Mouse (Mus musculus) regulatory T cell (primary cell): ENCODE results near the gene Gdap1l1.

ENCODE experiments used
- in situ Hi-C: fragments of 300-600 bp; cut with MboI, MseI; formaldehyde crosslinking; loops from one replicate; pipeline ENCODE4 v1.15.1; 2025; ENCODE audit warnings: high pct_unique_total_duplicates

Gene Gdap1l1

DNA sequence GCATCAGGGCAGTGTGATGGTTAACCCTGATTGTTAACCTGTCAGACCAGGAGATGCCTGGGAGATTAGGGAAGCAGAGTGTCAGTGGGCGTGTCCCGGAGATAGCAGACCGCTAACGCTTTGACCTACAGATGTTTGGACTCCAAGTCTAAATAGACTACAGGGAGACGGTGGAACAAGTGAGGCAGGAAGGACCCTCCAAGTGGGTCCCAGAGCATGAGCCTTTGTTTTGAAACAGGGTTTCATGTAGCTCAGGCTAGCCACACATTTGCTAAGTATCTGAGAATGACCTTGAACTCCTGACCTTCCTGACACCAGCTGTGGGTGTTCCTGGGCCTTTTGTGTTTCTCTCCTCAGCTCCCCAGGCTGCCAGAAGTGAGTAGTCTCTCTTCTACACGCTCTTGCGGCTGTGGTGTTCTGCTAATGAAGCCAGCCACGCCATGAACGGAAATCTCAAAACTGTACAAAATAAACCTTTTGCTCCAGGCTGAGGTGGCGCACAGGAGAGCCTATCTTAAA is 25.0 kb downstream of the Gdap1l1 start:
- in situ Hi-C loops = no loop called here

DNA sequence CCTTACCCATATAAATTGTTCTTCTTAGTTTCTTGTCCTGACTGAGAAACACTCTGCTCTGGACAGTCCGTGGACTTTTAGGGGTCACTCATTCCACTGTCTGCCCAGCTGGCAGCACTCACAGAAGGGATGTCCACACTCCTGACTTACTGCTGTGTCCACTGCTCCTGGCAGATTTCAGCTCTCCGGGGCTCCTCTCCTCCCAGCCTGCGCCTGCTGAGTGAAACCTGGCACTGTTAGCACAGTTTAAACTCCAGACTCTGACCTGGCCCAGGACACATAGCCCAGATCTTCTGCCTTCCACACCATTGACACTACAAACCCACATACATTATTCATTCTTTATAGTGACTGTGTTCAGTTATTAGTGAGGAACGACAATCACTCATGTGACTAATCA is 25.7 kb downstream of the Gdap1l1 start:
- in situ Hi-C loops = no loop called here

DNA sequence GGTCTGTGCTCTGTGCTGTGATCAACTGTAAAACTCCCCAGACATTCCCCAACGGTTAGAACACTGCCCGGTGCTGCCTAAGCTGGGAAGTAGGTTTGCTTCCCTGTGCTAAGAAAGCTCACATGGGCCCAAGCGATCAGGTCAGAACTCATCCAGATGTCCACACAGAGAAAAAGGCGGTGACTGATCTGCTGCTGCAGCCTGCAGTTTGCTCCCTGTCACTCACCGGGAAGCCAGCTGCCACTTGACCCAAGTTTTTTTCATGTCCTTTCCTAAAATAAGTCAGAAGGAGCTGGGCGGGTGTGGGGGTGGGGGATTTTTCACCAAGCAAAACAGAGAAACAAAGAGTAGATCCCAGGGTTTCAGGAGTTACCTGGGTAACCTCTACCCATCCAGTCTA is 26.3 kb downstream of the Gdap1l1 start:
- in situ Hi-C loops = no loop called here

DNA sequence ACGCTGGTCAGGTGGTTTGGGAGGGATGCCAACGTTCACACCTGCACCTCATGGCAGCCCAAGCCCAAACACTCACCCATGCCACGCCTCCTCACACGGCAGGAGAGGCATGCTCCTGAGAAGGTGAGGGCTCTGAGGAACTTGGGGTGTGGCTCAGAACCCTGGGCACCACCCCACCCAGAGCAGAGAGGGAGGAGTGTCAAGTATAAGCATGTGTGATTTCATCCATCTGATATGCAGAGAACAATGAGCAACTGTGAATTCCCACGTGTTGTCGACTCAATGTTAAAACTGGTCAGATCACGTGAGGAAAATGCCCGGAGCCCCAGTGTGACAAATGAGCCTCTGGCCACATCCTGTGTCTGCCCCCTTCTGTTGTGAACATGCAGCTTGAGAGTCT is 28.5 kb downstream of the Gdap1l1 start:
- in situ Hi-C loops = loop anchor here (5.0 kb wide), 1 partner anchor 34 kb away; no protein-coding TSS in a partner anchor

DNA sequence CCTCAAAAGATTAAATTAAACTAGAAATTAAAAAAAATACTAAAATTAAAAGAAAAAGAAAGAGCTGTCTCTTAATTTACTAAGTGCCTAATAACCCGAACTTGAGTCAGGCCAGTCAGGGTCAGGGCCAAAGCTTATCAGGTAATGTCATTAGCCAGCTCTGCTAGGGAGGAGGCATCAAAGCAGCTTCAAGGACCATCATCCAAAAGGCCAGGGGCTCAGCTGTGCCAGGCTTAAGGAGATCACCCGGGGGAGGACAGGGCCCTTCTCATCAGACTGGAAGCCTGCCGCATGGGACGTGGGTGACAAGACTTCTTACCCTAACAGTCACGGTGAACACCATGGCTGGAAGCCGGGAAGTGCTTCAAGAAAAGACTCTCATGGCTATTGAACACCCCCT is 29.3 kb downstream of the Gdap1l1 start:
- in situ Hi-C loops = loop anchor here (5.0 kb wide), 1 partner anchor 35 kb away; no protein-coding TSS in a partner anchor

DNA sequence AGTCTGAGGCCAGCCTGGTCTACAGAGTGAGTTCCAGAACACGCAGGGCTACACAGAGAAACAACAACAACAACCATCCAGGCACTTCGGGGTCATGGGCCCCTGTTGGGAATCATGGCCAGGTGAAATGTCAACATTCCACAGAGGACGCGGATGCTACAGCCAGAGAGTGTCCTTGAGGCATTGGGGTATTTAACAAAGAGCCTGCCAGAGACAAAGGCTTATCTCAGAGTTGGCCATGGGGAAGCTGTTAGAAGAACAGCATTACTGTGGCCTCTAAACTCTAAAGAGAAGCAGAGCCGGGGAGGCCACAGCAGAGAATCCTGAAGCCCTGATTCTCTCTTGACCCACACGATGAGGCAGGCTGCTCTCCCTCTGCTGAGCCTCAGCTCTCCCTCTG is 30.6 kb downstream of the Gdap1l1 start:
- in situ Hi-C loops = loop anchor here (5.0 kb wide), 1 partner anchor 37 kb away; no protein-coding TSS in a partner anchor

DNA sequence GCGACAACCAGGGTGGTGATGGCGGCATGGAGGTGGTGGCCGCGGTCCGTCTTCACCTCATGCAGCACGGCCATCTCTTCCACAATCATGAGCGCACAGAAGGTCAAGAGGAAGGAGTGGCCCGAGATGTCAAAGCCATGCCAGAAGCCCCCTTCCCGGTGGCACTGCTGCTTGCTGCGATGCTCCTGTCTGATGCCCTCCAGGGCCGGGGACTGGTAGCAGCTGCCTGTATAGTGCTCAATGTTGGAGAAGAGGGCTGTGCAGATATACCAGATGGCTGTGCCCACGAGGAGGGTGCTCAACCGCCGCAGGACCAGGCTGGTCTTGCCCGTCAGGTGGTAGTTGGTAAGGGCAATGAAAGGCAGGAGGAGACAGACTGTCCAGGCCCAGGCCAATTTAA is 31.4 kb downstream of the Gdap1l1 start:
- in situ Hi-C loops = loop anchor here (5.0 kb wide), 1 partner anchor 37 kb away; no protein-coding TSS in a partner anchor

DNA sequence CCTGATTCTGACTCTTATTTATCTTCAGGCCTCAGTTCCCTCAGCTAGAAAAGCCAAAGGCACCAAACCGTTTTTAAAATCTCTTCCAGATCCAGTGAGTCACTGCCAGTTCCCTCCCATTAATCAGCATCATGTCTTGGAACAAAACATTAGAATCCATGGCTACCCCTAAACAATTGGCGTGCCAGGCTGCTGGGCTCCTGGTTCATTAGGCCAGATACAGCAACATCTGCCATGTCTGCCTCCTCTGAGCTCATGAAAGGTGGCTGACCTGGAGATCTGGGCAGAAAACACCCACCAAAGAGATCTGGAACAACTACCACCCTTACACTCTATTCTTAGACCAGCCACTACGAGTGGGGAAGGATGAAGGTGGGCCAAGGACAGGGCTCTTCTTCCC is 32.9 kb downstream of the Gdap1l1 start:
- in situ Hi-C loops = no loop called here

DNA sequence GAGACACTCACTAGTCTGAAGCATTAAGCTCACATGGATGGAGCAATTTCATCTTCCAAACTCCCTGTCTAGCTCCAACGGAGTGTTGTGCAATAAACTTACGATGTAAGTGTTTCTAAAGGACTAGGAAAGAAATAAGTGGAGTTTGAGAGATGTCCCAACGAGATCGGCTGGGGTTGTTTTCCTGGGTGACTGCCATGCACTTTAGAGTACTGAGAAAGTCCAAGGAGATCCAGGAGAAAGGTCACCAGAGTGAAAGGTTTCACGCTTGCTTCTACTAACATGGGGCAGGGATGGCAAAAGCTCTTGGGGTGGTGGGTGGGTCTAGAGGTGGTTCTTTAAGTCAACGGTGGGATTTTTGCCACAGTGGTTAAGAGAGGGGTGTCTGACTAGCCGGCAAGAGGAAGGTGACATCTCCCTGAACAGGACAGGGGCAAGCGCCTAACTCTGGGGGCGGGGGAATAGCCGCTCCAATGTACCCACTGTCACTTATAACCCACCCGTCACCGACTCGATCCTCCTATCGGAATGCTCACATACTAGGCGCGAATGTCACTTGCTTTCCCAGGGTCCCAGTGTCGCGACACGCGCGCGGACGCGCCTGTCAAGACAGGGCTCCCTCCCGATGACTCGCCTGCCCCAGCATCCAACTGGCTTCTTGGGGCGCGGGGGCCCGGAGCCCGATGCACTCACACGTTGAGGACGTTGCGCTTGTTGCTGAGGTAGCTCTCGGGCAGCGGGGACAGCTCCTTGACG is 33.6 kb downstream of the Gdap1l1 start:
- in situ Hi-C loops = no loop called here

DNA sequence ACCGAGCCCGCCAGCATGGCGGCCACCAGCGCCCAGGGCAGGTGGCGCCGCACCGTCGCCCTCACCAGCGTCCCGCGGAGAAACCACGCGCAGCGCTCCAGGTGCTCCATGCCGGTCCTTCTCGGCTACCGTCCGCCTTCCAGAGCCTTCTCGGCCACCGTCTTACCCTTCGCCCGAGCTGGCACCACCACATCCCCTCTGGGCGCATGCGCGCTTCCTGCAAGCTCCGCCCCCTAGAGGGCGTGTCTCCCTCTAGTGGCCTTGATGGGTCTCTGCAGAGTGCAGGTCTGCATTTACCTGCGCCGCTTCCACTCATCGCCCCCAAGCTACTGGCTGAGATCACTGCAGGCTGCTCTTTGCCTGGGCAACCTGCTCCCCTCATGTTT is 34.2 kb downstream of the Gdap1l1 start, which contains the start of gene Fitm2:
Gene Fitm2, minus strand, starts transcription at position 164 of the 386 bp plus-strand sequence.
- in situ Hi-C loops = no loop called here

DNA sequence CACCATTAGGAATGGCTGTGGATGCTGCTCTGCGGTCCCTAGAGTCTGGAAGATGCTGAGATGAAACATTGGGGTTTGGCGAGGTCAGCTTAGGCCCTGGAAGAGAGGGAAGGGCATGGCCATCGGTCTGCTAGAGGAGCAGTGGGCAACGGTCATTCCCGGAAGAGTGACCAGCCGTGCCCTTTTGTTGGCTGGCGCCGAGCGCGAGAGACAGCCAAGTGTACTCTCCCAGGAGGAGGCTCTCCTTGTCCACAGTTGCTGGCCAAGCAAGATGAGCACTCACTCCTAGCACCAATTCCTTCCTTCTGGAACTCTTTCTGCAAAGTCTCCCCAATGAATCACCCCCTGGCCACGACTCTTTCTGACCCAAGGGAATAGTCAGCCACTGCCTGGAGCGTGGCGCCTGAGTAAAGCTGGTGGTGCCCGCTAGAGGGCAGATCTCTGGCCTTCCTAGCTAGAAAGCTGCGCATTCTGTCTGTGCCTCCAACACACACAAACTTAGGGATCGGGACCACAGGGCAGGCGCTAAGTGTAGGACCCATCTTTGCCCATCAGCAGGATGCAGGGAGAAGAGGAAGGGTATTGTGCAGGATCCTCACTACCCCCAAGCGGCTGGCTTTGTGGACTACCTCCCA is 42.0 kb downstream of the Gdap1l1 start:
- in situ Hi-C loops = no loop called here

DNA sequence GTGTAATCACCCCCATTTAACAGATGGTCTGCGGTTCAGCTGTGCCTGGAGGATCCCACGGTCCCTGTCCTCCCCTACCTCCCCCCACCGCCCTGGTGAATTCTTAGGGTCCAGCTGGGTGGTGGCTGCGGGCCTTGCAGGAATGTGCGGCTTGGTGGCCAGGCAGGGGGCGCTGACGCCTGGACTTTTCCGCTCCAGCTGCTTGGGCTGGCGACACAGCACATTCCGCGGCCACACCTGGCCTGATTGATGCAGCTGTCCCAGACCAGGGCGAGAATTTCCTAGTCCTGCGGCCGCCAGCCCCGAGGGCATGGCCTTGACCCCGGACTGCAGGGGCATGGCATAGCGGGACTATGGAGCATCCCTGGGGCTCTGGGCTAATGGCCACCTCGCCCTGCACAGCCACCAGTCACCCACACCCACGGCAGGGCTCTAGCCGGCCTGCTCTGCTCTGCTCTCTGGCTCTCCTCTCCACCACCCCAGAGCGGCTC is 43.3 kb downstream of the Gdap1l1 start:
- in situ Hi-C loops = no loop called here

DNA sequence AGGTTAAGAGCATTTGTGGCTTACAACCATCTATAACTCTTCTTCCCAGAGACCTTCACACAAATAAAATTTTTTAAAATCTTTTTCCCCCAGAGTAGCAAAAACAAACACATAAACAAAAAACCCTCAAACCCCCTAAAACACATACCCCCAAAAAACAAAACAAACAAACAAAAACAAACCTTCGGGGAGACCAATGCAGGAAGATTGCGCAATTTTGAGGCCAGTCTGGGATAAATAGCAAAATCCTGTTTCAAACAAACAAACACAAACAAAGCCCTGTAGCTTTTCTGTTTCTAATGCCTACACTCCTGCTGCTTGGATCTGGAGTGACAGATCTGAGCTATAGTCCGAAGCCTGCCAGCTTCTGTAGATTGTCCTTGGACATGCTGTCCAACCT is 49.1 kb downstream of the Gdap1l1 start:
- in situ Hi-C loops = no loop called here

DNA sequence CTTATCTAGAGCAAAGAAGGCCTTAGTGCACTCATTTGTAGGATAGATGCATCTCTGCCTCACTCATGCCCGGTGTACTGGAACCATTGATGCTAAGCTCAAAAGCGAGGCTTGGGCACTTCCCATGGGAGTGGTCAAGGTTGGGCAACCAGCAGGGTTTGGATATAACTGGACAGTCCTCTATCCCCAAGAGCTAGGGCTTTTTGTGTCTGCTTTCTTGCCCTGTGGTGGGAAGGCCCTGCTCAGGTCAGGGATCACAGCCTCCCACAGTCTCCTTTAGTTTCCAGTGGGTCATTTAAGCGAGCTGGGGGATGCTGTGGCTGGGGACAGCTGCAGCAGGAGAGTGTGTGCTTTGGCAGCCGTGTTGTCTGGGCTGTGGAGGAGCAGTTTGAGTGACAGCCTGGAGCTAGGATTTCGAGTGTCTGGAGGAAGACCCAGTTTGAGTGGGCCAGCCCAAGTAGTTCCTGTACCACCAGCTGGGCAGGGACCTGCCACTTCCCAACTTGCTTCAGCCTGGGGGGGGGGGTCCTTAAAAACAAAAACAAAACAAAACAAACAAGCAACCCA is 51.5 kb downstream of the Gdap1l1 start:
- in situ Hi-C loops = no loop called here

DNA sequence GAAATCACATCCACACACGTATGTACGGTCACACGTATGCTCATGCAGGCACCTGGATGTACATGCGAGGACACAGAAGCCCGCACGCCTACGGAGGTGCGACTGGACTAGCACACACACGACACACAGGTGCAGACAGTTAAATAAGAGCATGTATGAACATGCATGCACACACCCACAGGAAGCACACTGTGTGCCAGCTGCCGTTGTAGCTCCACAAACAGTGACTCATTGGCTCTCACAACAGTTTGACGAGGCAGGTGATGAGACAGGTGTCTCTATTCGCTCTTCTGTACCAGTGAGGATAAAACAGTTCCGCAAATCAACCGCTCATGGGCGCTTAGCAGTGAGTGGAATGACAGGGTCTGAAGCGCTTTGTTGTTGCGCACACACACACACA is 52.4 kb downstream of the Gdap1l1 start:
- in situ Hi-C loops = no loop called here

DNA sequence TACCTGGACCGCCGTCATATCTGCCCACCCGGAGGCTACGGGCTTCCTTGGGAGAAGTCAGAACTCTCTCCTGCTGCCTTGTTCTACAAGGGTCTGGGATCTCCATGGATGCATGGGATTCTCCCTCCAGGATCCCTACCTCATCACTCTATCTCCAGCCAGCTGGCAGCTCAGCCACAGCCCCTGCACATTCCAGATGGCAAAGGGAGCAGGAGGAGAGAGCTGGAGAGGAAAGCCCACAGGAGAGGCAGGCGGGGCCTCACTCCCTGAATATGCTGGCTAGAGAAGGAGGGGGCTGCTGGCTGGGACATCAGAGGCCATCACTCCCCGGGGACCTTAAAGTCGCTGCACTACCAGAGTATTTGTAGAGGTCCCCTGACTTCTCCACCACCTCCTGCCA is 53.1 kb downstream of the Gdap1l1 start:
- in situ Hi-C loops = no loop called here

DNA sequence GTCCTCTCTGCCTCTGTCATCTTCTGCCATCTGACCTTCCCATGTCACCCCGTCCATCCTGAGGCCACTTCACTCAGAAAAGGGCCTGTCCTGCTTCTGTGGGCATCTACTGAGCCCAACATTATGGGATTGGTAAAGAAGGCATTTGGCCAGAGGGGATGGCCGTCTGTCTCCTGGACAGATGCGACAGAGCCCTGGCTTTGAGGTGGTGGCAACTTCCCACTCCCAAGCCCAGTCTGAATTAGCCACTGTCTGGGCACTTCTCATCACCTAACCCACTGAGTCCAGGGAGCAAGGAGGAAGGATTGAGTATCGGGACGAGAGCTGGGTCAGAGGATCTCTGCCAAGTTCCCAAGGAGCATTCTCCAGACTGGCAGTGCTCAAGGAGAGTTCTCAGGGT is 53.7 kb downstream of the Gdap1l1 start, which contains the start of gene R3hdml:
Gene R3hdml, plus strand, starts transcription at position 301 of the 400 bp plus-strand sequence.
- in situ Hi-C loops = no loop called here

DNA sequence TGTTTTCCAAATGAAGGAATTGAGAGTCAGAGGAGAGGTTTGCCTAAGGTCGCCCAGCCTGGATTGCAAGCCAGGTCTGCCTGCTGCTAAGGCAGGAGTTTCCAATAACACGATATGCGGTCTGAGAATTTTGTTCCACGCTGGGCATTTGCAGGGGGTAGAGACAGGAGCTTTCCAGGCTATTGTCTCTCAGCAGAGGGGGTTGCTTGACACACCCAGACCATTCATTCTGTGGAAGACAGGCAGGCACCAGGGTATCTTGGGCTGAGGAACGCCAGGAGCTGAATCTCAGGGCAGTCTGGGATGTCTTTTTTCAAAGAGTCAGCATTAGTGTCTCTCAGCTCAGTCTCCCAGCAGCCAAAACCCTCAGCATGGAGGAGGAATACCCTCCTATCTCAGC is 54.8 kb downstream of the Gdap1l1 start:
- in situ Hi-C loops = no loop called here

DNA sequence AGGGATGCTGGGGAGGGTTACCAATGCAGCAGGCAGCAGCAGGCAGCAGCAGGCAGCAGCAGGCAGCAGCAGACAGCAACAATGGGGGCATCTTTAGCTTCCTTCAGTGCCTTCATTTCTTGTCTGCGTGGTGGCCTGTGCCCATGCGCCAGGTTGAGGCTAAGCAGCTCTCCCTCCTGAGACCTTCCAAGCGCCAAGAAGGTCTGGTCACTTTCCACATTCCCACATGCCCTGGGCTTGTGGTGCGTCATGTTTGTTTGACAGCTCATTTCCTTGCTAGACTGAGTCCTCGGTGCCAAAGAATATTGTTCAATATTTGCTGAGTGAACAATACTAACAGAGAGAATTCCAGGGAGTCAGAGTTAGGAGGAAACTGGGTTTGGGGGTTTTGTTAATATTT is 55.7 kb downstream of the Gdap1l1 start:
- in situ Hi-C loops = no loop called here

DNA sequence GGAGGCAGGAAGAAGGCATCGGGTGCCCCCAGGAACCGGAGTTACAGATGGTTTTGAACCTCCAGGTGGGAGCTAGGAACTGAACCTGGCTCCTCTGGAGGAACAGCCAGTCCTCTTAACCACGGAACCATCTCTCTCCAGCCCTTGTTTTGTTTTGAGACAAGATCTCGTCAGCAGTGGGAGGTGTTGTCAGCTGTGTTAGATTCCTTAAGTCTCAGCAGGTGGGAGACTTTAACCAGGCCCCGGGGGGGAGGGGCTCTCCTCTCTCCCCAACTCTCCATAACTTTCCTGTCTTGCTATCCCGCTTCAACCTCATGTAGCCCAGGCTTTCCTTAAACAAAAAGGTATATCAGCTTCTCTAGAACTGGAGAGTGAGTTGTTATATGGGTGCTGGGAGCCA is 56.2 kb downstream of the Gdap1l1 start:
- in situ Hi-C loops = no loop called here

DNA sequence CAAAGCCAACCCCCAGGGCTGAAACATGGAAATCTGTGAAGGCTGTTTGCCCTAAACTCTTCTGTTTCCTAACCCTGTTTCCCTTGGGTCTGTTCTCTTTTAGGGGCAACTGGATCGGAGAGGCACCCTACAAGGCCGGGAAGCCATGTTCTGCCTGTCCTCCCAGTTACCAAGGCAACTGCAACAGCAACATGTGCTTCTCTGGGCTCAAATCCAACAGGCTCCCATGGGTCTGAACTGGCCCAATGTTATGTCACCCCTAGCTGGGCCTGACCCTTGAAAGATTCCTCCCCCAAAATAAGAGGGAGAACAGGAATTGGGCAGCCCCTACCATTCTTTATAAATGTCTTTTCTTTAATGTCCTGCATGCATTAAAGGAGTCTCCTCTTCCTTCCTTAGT is 63.9 kb downstream of the Gdap1l1 start:
- in situ Hi-C loops = no loop called here

DNA sequence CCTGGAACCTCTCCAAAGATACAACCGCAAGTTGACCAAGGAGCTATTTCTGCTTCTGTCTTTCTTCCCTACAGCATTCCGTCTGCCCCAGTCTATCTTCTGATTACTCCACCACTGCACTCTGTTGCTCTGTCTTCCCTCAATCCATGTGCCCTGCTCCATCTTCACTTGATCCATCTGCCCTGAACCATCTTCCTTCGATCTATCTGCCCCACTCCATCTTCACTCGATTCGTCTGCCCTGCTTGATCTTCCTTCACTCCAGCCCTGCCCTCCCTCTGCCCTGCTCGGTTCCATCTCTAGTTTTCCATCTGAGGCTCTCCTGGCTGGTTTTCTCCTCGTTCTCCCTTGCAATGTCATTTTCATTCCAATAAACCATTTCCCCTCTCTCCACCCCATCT is 64.9 kb downstream of the Gdap1l1 start:
- in situ Hi-C loops = no loop called here
